Mouse (Mus musculus): Measurements from ENCODE around the gene Ccl28.
"Not testable (repeated sequence)": the region's sequence is repeated elsewhere in the genome, so short reads cannot be mapped to it uniquely, and the experiment has no call there.

The Ccl28 gene

GRCm38 (mm10) chr13:119648891-119649698, 25.5 kb downstream of the Ccl28 start:
- peak; percentile 42 to 70 for DNase-seq (ENCODE audit: low spot score in 2 of 2)

- DNase-seq (ENCODE audit: low spot score in 2 of 2): no peak
Observed at GRCm38 (mm10) chr13:119649699-119650046, 26.1 kb downstream of the Ccl28 start.

GRCm38 (mm10) chr13:119654734-119655133, 31.1 kb downstream of the Ccl28 start:
- peak in 1 of 2 experiments; percentile 41 for DNase-seq (ENCODE audit: low spot score in 2 of 2)

- DNase-seq (ENCODE audit: low spot score in 2 of 2): no peak
Observed at GRCm38 (mm10) chr13:119656246-119656645, 32.6 kb downstream of the Ccl28 start.

- no peak for DNase-seq (ENCODE audit: low spot score in 2 of 2)
Observed at GRCm38 (mm10) chr13:119656846-119657416, 33.3 kb downstream of the Ccl28 start.

- DNase-seq (ENCODE audit: low spot score in 2 of 2): peak in 1 of 2 experiments; percentile 43
Observed at GRCm38 (mm10) chr13:119661420-119661819, 37.8 kb downstream of the Ccl28 start.

- DNase-seq (ENCODE audit: low spot score in 2 of 2): no peak
Observed at GRCm38 (mm10) chr13:119678794-119679193, 55.2 kb downstream of the Ccl28 start.

- no peak for DNase-seq (ENCODE audit: low spot score in 2 of 2)
Observed at GRCm38 (mm10) chr13:119679721-119680120, 56.1 kb downstream of the Ccl28 start.

GRCm38 (mm10) chr13:119681161-119681560, 57.5 kb downstream of the Ccl28 start:
- no peak for DNase-seq (ENCODE audit: low spot score in 2 of 2)

- no peak for DNase-seq (ENCODE audit: low spot score in 2 of 2)
Observed at GRCm38 (mm10) chr13:119684416-119685177, 61.0 kb downstream of the Ccl28 start.

GRCm38 (mm10) chr13:119689709-119690038, 66.1 kb downstream of the Ccl28 start:
- no peak for DNase-seq (ENCODE audit: low spot score in 2 of 2)

- peak; percentile 99 to 100 for DNase-seq (ENCODE audit: low spot score in 2 of 2)
Observed at GRCm38 (mm10) chr13:119690039-119690728, 66.6 kb downstream of the Ccl28 start, which contains the start of gene Hmgcs1. TSS of gene Hmgcs1 (plus strand) at chr13:119690379.

GRCm38 (mm10) chr13:119690876-119691620, 67.4 kb downstream of the Ccl28 start:
- DNase-seq (ENCODE audit: low spot score in 2 of 2): no peak

GRCm38 (mm10) chr13:119691958-119692357, 68.3 kb downstream of the Ccl28 start:
- not testable (repeated sequence) for DNase-seq (ENCODE audit: low spot score in 2 of 2)

GRCm38 (mm10) chr13:119695676-119696075, 72.1 kb downstream of the Ccl28 start:
- DNase-seq (ENCODE audit: low spot score in 2 of 2): no peak

- DNase-seq (ENCODE audit: low spot score in 2 of 2): no peak
Observed at GRCm38 (mm10) chr13:119696496-119696895, 72.9 kb downstream of the Ccl28 start.

- no peak for DNase-seq (ENCODE audit: low spot score in 2 of 2)
Observed at GRCm38 (mm10) chr13:119698436-119698835, 74.8 kb downstream of the Ccl28 start.

All from frontal cortex, postnatal 36 days (tissue).